Mouse (Mus musculus): ENCODE measurements around the gene Gm20547. TPM values are rescaled to one million over a fixed set of nuclear protein-coding genes. Genes with fewer than 3 reads are reported as not detected.

Gene Gm20547
- not detected in 2 replicates for polyA plus RNA-seq (2014; fragmentation: Nextera tagmentation; extraction: Ambion mirVana)

DNA sequence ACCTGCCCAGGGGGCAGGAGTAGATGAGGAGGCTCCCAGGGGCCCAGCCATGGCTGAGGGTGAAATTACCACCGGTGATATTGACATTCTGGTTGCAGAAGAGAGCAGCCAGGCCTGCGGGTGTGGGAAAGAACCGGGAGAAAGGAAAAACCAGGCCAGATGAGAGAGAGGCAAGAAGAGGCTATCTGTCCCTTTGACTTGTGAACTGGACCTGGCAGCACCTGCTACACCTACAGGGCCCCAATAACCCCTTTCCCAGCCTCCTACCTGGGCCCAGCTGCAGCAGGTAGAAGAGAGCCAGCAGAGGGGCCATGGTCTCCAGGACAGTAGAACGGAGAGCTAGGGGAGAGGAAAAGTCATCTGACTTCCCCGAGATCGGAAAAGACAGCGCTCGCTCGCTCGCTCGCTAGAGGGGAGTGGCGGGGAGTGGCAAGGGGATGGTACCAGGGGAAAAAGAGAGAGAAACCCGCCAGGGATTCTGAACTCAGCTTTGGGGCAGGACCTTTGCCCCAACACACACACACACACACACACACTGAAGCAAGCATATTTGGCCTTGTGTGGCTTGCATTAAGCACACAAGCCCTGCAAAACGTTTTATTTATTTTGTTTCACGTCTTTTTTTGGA lies at the start of gene Gm20547:
Gene Gm20547, minus strand, starts transcription at position 360 of the 628 bp plus-strand sequence.
- Histone ChIP-seq H3K27me3 (replicated peaks; ENCODE audit: control insufficient read depth, insufficient read depth, low read length) (no peaks in the 10 kb centered on the region), H3K9ac (ENCODE audit: low read length) (0 out of 2 replicates have a peak within 1 kb of the TSS, but pooled peaks have one; percentile 16), H3K4me2 (ENCODE audit: low read length) (peak within 1 kb of the TSS; percentile 32), H3K4me1 (replicated peaks; ENCODE audit: control insufficient read depth, insufficient read depth, low read length) (no peaks in the 10 kb centered on the region), H3K36me3 (ENCODE audit: control insufficient read depth, insufficient read depth, low read length) (no peaks in the 10 kb centered on the region), H3K27ac (ENCODE audit: low read depth) (no peak within 1 kb of the TSS), H3K9me3 (ENCODE audit: control insufficient read depth, low read length) (no peaks in the 10 kb centered on the region), H3K4me3 (ENCODE audit: low read depth, low read length) (0 out of 2 replicates have a peak within 1 kb of the TSS, but pooled peaks have one; percentile 10)
- DNase-seq (ENCODE audit: low spot score) = peak; percentile 69
- ATAC-seq (replicated peaks; ENCODE audit: low FRiP score, low TSS enrichment, low read depth) = no peak
- 8% methylated on average over 15 of the region's 15 CpGs for WGBS

- no peaks in the 10 kb centered on the region for H3K9me3 ChIP-seq (ENCODE audit: control insufficient read depth, low read length)
- H3K27ac ChIP-seq (ENCODE audit: low read depth) = peak within 1 kb of the TSS; percentile 38; the same call in 1 of the 2 replicates
- H3K4me1 ChIP-seq (replicated peaks; ENCODE audit: control insufficient read depth, insufficient read depth, low read length) = peaks cover 6% of the 10 kb centered on the region; the same call in 1 of the 2 replicates
- peak within 1 kb of the TSS; percentile 80 for H3K9ac ChIP-seq (ENCODE audit: low read length)
- under 1% methylated on average over 38 of the region's 38 CpGs for WGBS
- ATAC-seq (replicated peaks; ENCODE audit: low FRiP score, low TSS enrichment, low read depth) (peak; percentile 95), DNase-seq (ENCODE audit: low spot score) (peak; percentile 95)
- peak within 1 kb of the TSS; percentile 71 for H3K4me3 ChIP-seq (ENCODE audit: low read depth, low read length)
- H3K36me3 ChIP-seq (ENCODE audit: control insufficient read depth, insufficient read depth, low read length) = peaks cover 27% of the 10 kb centered on the region; the same call in 1 of the 2 replicates
- no peaks in the 10 kb centered on the region for H3K27me3 ChIP-seq (replicated peaks; ENCODE audit: control insufficient read depth, insufficient read depth, low read length)
- H3K4me2 ChIP-seq (ENCODE audit: low read length) = peak within 1 kb of the TSS; percentile 99
Measured at GRCm38 (mm10) chr17:34931061-34931734, 49.4 kb upstream of the Gm20547 start, which contains the start of gene Neu1. Gene Neu1 (plus strand): TSS chr17:34931253.

- ATAC-seq (replicated peaks; ENCODE audit: low FRiP score, low TSS enrichment, low read depth) = no peak
- 0 out of 2 replicates have a peak, but pooled peaks cover 9% of the 10 kb centered on the region for H3K36me3 ChIP-seq (ENCODE audit: control insufficient read depth, insufficient read depth, low read length)
- H3K9ac ChIP-seq (ENCODE audit: low read length) = no peak overlapping the region
- no peak overlapping the region for H3K27ac ChIP-seq (ENCODE audit: low read depth)
- H3K9me3 ChIP-seq (ENCODE audit: control insufficient read depth, low read length) = no peaks in the 10 kb centered on the region
- no peak for DNase-seq (ENCODE audit: low spot score)
- H3K4me3 ChIP-seq (ENCODE audit: low read depth, low read length) = no peak overlapping the region
- H3K27me3 ChIP-seq (replicated peaks; ENCODE audit: control insufficient read depth, insufficient read depth, low read length) = no peaks in the 10 kb centered on the region
- WGBS = 55% methylated on average over 4 of the region's 4 CpGs
- peaks cover 6% of the 10 kb centered on the region; the same call in 1 of the 2 replicates for H3K4me1 ChIP-seq (replicated peaks; ENCODE audit: control insufficient read depth, insufficient read depth, low read length)
- H3K4me2 ChIP-seq (ENCODE audit: low read length) = no peak overlapping the region
Measured at GRCm38 (mm10) chr17:34928841-34929240, 47.0 kb upstream of the Gm20547 start.

GRCm38 (mm10) chr17:34927306-34928019 lies 45.6 kb upstream of the Gm20547 start:
- ATAC-seq (replicated peaks; ENCODE audit: low FRiP score, low TSS enrichment, low read depth) (no peak), DNase-seq (ENCODE audit: low spot score) (no peak)
- H3K4me1 ChIP-seq (replicated peaks; ENCODE audit: control insufficient read depth, insufficient read depth, low read length) = peaks cover 6% of the 10 kb centered on the region; the same call in 1 of the 2 replicates
- H3K9ac ChIP-seq (ENCODE audit: low read length) = no peak overlapping the region
- H3K27me3 ChIP-seq (replicated peaks; ENCODE audit: control insufficient read depth, insufficient read depth, low read length) = no peaks in the 10 kb centered on the region
- no peaks in the 10 kb centered on the region for H3K36me3 ChIP-seq (ENCODE audit: control insufficient read depth, insufficient read depth, low read length)
- H3K4me3 ChIP-seq (ENCODE audit: low read depth, low read length) = no peak overlapping the region
- 87% methylated on average over 18 of the region's 18 CpGs for WGBS
- no peak overlapping the region for H3K4me2 ChIP-seq (ENCODE audit: low read length)
- H3K9me3 ChIP-seq (ENCODE audit: control insufficient read depth, low read length) = no peaks in the 10 kb centered on the region
- H3K27ac ChIP-seq (ENCODE audit: low read depth) = no peak overlapping the region

DNA sequence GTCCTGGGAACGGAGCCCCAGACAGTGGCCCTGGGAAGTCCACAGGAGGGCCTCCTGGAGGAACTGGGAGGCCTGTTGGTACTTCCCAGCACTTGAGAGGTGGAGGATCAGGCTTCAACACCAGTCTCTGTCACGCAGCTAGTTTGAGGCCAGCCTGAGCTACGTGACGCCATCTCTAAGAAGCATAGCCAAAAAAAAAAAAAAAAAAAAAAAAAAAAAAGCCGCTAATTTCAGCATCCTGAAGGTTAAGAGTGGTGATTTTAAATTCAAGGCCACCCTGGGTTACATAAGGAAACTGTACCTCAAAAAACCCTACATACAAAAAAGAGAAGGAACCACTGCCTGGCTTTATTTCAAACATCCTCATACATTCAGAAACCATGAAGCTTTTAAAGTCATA lies 42.4 kb upstream of the Gm20547 start:
- WGBS = 73% methylated on average over 5 of the region's 5 CpGs
- ATAC-seq (replicated peaks; ENCODE audit: low FRiP score, low TSS enrichment, low read depth) (no peak), DNase-seq (ENCODE audit: low spot score) (no peak)
- Histone ChIP-seq H3K4me1 (replicated peaks; ENCODE audit: control insufficient read depth, insufficient read depth, low read length) (no peaks in the 10 kb centered on the region), H3K4me2 (ENCODE audit: low read length) (no peak overlapping the region), H3K9me3 (ENCODE audit: control insufficient read depth, low read length) (no peaks in the 10 kb centered on the region), H3K36me3 (ENCODE audit: control insufficient read depth, insufficient read depth, low read length) (no peaks in the 10 kb centered on the region), H3K27me3 (replicated peaks; ENCODE audit: control insufficient read depth, insufficient read depth, low read length) (no peaks in the 10 kb centered on the region), H3K4me3 (ENCODE audit: low read depth, low read length) (no peak overlapping the region), H3K9ac (ENCODE audit: low read length) (no peak overlapping the region), H3K27ac (ENCODE audit: low read depth) (no peak overlapping the region)

GRCm38 (mm10) chr17:34922939-34923338 lies 41.1 kb upstream of the Gm20547 start:
- H3K27ac ChIP-seq (ENCODE audit: low read depth) = no peak overlapping the region
- no peak overlapping the region for H3K4me2 ChIP-seq (ENCODE audit: low read length)
- ATAC-seq (replicated peaks; ENCODE audit: low FRiP score, low TSS enrichment, low read depth) = no peak
- no peak for DNase-seq (ENCODE audit: low spot score)
- no peak overlapping the region for H3K4me3 ChIP-seq (ENCODE audit: low read depth, low read length)
- H3K9me3 ChIP-seq (ENCODE audit: control insufficient read depth, low read length) = no peaks in the 10 kb centered on the region
- H3K4me1 ChIP-seq (replicated peaks; ENCODE audit: control insufficient read depth, insufficient read depth, low read length) = no peaks in the 10 kb centered on the region
- no peaks in the 10 kb centered on the region for H3K27me3 ChIP-seq (replicated peaks; ENCODE audit: control insufficient read depth, insufficient read depth, low read length)
- no peak overlapping the region for H3K9ac ChIP-seq (ENCODE audit: low read length)
- 53% methylated on average over 6 of the region's 6 CpGs for WGBS
- H3K36me3 ChIP-seq (ENCODE audit: control insufficient read depth, insufficient read depth, low read length) = no peaks in the 10 kb centered on the region

GRCm38 (mm10) chr17:34917188-34917587 lies 35.3 kb upstream of the Gm20547 start:
- Histone ChIP-seq H3K36me3 (ENCODE audit: control insufficient read depth, insufficient read depth, low read length) (peaks cover 19% of the 10 kb centered on the region), H3K4me3 (ENCODE audit: low read depth, low read length) (no peak overlapping the region), H3K9me3 (ENCODE audit: control insufficient read depth, low read length) (no peaks in the 10 kb centered on the region), H3K27me3 (replicated peaks; ENCODE audit: control insufficient read depth, insufficient read depth, low read length) (no peaks in the 10 kb centered on the region), H3K9ac (ENCODE audit: low read length) (no peak overlapping the region), H3K4me2 (ENCODE audit: low read length) (no peak overlapping the region), H3K4me1 (replicated peaks; ENCODE audit: control insufficient read depth, insufficient read depth, low read length) (no peaks in the 10 kb centered on the region), H3K27ac (ENCODE audit: low read depth) (no peak overlapping the region)
- WGBS = 76% methylated on average over 9 of the region's 9 CpGs
- ATAC-seq (replicated peaks; ENCODE audit: low FRiP score, low TSS enrichment, low read depth) (no peak), DNase-seq (ENCODE audit: low spot score) (no peak)

DNA sequence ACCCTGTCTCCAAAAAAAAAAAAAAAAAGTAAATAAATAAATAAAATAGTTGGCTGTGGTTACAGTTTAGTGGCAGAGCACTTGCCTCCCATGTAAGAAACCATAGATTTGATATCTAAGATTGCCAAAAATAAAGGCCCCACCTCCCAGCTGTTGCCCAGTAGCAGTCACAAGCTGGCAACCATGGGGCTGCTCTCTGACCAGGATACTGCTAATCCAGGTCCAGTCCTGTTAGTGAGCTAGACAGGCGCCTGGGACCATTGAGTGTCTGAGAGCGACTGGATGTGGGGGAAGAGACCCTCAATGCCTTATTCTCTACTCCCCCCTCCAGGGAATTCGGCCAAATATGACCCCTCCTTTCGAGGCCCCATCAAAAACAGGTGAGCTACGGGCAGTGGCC lies 34.5 kb upstream of the Gm20547 start:
- H3K36me3 ChIP-seq (ENCODE audit: control insufficient read depth, insufficient read depth, low read length) = peaks cover 28% of the 10 kb centered on the region
- DNase-seq (ENCODE audit: low spot score) = no peak
- no peak overlapping the region for H3K4me3 ChIP-seq (ENCODE audit: low read depth, low read length)
- H3K27ac ChIP-seq (ENCODE audit: low read depth) = no peak overlapping the region
- no peaks in the 10 kb centered on the region for H3K4me1 ChIP-seq (replicated peaks; ENCODE audit: control insufficient read depth, insufficient read depth, low read length)
- no peak overlapping the region for H3K9ac ChIP-seq (ENCODE audit: low read length)
- H3K9me3 ChIP-seq (ENCODE audit: control insufficient read depth, low read length) = no peaks in the 10 kb centered on the region
- 89% methylated on average over 5 of the region's 5 CpGs for WGBS
- no peak overlapping the region for H3K4me2 ChIP-seq (ENCODE audit: low read length)
- no peaks in the 10 kb centered on the region for H3K27me3 ChIP-seq (replicated peaks; ENCODE audit: control insufficient read depth, insufficient read depth, low read length)
- no peak for ATAC-seq (replicated peaks; ENCODE audit: low FRiP score, low TSS enrichment, low read depth)

Measured in intestine, embryonic 14.5 days (tissue).